Mouse (Mus musculus) bone marrow, adult 2 months (tissue): ENCODE data around the gene Plekhg2.

ENCODE experiments used
- CTCF ChIP-seq: fragments of 200-500 bp; IDR thresholded peaks from 2 replicates; pipeline ENCODE4 v1.5.1; 2011; ENCODE audit warnings: low read length, control low read depth; ENCODE audit not compliant: control insufficient read depth, insufficient read depth
- POLR2A ChIP-seq: fragments of 200-500 bp; IDR thresholded peaks from 2 replicates; pipeline ENCODE4 v1.6.1; 2011; ENCODE audit warnings: low read depth, mild to moderate bottlenecking, control low read depth, low read length, borderline replicate concordance; ENCODE audit not compliant: control insufficient read depth

GRCm38 (mm10) chr7:28386462-28386861, 14.1 kb upstream of the Plekhg2 start:
- peak; percentile 100 for TF ChIP-seq CTCF
- 0 out of 2 replicates have a peak, but pooled peaks have one; percentile 23 for TF ChIP-seq POLR2A
